Mouse (Mus musculus) activated CD4-positive, CD25-positive, alpha-beta regulatory T cell (primary cell): ENCODE data around the gene Ugt2b5. TPM values are rescaled to one million over a fixed set of nuclear protein-coding genes. Genes with fewer than 3 reads are reported as not detected.

Experiments
- polyA plus RNA-seq, 2 experiments: library from polyadenylated mRNA; unstranded; fragments of 100-300 nt; shearing (Covaris generic); gene quantifications; one replicate each; pipeline ENCODE4 v1.2.1; 2017

Gene Ugt2b5
- not detected for polyA plus RNA-seq

GRCm38 (mm10) chr5:87140196-87140595 lies at the start of gene Ugt2b5:
Gene Ugt2b5 (minus strand): TSS chr5:87140318.

GRCm38 (mm10) chr5:87092346-87093027 lies 47.6 kb downstream of the Ugt2b5 start, which contains the start of gene Ugt2b36:
Gene Ugt2b36 (minus strand): TSS chr5:87092555.

Other genes with a start within 250 kb of the Ugt2b5 start
- gene Ugt2b34, start 233.4 kb downstream of the Ugt2b5 start, polyA plus RNA-seq: not detected
- under 1 TPM; 0.14 to 0.15 TPM for gene Ugt2b1, start 213.8 kb downstream of the Ugt2b5 start, polyA plus RNA-seq
- gene Ugt2b35, start 139.5 kb downstream of the Ugt2b5 start, polyA plus RNA-seq: not detected
- under 1 TPM in 1 of 2 experiments, not detected in 1; 0.29 TPM for gene Ugt2b36, start 47.8 kb downstream of the Ugt2b5 start, polyA plus RNA-seq
- gene Ugt2b37, start 114.5 kb upstream of the Ugt2b5 start, polyA plus RNA-seq: under 1 TPM in 1 of 2 experiments, not detected in 1; 0.23 TPM
- under 1 TPM in 1 of 2 experiments, not detected in 1; 0.14 TPM for gene Ugt2a3, start 196.9 kb upstream of the Ugt2b5 start, polyA plus RNA-seq